Mouse (Mus musculus) left cerebral cortex, postnatal 14 days (tissue): ENCODE results near the gene Eef1akmt4. TPM values are rescaled to one million over a fixed set of nuclear protein-coding genes. Genes with fewer than 3 reads are reported as not detected.
"Not testable (repeated sequence)": the region's sequence is repeated elsewhere in the genome, so short reads cannot be mapped to it uniquely, and the experiment has no call there.

Experiments
- DNase-seq, 2 experiments: peaks; one replicate each; pipeline ENCODE4 v3.0.0; 2021 to 2022; ENCODE audit warnings: low spot score in 2 of 2, mixed read lengths in 1 of 2
- intact Hi-C: fragments of 180-260 bp; cut with DNase I; formaldehyde crosslinking; loops from one replicate; pipeline ENCODE4 v1.15.1; 2025
- total RNA-seq, 2 experiments: library from RNA; stranded (reverse); gene quantifications; 2 replicates each; pipeline ENCODE4 v1.2.3; 2021

The Eef1akmt4 gene
- total RNA-seq, 2 experiments from 2014 or later: 1.6 to 2.6 TPM

DNA sequence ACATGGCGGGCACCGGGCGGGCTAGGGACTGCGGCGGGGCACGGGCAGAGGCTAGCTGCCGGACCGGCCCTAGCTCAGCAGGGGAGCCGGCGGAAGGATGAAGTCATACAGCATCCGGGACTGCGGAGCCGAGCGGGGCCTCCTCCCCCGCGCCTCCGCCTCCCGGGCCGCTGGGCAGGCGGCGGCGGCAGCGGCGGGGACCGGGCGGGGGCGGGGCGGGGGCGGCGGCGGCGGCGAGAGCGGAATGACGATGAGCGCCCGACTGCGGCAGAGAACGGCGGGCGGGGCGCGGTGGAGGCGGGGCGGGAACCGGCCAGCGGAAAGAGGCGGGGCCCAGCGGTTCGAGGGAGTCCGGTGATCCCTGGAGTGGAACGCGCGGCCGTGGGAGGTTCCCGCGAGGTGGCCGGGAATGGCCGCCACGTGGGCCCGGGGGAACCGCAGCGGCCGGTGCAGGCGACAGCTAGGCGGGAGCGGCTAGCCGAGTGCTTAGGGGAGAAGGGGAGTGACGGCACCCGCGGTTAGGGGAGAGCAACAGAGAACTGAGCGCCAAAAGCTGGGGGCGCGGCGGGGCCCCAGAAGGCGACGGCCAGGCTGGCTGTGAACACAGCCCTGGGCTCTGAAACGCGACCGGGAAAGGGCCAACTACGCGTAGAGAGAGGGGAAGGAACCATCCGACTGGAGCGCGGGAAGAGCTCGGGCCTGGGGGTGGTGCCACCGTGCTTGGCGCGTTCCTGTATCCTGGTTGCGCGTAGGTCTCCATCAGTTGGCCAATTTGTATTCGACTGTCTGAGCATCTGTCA lies 10.0 kb downstream of the Eef1akmt4 start, which contains the start of gene Camk2n2:
TSS of gene Camk2n2 (minus strand) at position 97 of the 800 bp plus-strand sequence.
- intact Hi-C loops: no loop called here
- peak; percentile 24 to 47 for DNase-seq

DNA sequence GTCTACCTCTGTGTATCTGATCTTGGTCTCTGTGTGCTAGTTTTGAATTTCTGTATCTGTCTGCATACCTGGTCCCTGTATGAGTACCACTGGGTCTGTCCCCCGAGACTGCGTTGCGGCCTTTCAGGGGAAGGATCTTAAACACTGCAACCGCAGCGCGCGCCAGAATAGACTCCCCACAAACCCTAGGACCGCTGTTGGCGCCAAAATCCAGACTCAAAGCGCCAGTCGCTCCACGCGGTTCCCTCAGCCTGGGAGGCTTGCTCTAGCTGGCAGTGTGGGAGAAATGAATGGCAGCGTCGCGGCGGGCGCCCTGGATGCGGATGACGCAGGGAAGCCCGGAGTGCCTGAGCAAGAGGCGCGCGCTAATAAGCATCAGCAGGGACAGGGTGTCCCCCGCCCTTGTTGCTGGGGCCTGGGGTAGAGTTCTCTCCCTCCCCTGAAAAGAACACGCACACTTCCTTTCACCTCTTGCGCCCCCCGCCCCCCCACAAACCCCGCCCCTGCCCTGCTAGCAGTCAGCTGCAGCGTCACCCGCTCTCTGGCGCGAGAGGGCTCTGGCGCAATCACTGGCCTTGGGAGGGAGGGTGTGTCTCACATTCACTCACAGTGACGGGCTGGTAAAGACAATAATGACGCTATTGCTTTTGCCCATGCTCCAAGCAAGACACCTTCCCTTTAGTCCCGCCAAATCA lies 10.7 kb downstream of the Eef1akmt4 start:
- peak; percentile 74 to 75 for DNase-seq
- intact Hi-C loops: no loop called here

DNA sequence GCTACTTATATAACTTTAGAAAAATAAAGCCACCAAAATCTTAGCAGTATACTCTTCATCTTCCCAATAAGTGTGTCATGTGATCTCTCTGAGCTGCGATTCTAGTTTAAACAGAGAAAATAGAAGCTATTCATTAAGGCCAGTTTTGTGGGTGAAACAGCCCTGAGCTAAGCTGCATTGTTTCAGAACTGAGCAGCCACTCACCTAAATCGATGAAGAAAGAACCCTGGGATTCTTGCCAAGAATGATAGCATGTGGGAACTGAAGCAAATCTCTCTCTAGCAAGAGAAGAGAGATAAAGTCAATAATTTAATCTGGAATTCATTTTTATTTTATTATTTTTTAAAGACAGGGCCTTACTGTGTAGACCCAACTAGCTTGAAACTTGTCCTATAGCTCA lies 11.8 kb downstream of the Eef1akmt4 start:
- intact Hi-C loops: no loop called here
- DNase-seq: no peak

DNA sequence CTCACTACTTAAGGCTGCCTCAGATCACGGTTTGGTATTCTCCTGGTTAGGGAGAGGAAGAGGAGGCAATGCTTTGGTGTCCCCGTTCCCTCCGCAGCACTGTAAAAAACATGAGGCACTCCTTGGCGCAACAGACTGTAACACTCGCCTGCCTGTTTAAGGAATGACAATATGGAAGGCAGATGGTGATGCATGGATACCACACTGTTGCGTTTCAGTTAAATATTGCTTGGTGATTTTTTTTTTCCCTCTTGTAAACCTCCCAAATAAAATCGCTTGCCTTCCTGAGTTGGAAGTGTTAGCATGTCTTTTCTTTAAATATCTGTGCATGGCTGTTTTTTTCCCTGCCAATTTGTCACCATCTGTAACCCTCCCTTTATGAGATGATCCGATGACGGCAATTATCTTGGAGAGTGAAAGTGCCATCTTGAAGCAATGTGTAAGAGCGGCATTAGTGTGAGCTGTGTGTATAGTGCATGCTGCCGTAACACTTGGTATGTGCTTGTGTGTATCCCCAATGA lies 17.5 kb downstream of the Eef1akmt4 start:
- intact Hi-C loops: no loop called here
- DNase-seq: peak; percentile 47 to 60

DNA sequence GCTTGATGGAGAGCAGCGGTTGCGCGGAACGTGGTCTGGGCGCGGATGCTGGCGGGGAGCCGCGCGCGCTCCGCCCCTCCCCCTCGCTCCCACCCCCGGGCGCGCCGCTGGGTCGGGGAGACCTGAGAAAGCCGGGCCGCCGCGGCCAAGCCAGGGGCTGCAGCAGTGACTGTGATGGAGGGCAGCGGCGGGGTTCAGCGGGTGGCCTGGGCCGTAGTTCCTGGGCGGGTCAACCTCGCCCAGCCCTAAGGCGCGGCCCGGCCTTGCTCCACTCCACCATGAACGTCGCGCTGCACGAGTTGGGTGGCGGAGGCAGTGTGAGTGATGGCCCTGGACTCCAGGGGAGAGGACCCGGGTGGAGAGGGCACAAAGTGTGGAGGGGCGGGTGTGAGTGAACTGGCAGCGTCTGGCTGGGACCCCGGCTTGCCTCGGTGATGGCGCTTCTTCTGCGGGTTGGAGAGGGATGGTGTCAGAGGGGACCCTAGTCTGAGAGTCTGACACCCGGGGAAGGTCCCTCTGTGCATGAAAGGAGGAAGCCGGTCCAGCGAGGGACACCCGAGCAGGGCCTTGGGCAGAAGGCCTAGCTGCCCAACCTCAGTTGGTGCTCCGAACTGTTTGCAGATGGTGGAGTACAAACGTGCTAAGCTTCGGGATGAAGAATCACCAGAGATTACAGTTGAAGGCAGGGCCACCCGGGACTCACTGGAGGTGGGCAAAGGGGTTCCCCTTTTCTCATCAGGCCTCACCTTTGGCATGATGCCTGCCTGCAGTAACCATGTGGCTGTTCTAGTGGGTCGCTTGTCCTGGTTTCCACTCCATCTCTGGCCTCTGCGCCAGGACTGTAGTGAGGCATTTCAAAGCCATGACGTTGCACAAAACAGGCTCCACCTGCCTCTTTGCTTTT lies 18.6 kb downstream of the Eef1akmt4 start, which contains the start of gene Ece2:
TSS of gene Ece2 (plus strand) at position 98 of the 904 bp plus-strand sequence.
- DNase-seq: peak in 1 of 2 experiments; percentile 30
- intact Hi-C loops: no loop called here

DNA sequence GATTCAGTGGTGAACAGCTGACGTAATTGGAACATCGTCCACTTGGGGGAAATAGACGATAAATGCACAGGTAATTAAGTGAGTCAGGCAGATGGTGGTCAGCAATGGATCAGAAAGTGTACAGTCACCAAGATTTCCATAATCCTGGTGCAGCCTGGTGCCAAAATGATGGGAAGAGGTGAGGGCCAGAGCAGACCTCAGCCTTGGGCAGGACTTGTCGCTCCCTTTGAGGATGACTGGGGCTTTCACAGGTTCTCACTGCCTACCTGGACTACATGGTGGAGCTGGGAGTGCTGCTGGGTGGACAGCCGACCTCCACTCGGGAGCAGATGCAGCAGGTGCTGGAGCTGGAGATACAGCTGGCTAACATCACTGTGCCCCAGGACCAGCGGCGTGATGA lies 26.0 kb downstream of the Eef1akmt4 start:
- intact Hi-C loops: no loop called here
- DNase-seq: no peak

DNA sequence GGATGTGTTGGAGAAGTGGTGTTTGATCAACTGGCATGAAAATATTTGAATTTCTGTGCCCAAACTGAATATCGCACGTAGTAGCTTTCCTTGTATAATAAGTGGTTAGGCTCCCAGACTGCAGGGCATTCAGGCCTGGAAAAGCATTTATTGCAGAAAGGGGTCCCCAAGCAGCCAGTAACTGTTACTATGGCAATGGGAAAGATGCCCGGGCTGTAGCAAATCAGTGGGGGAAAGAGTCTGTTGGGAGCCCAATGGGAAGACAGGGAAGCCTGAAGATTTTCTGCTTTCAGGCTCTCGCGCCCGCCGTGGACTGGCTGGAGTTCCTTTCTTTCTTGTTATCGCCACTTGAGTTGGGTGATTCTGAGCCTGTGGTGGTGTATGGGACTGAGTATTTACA lies 27.0 kb downstream of the Eef1akmt4 start:
- intact Hi-C loops: no loop called here

DNA sequence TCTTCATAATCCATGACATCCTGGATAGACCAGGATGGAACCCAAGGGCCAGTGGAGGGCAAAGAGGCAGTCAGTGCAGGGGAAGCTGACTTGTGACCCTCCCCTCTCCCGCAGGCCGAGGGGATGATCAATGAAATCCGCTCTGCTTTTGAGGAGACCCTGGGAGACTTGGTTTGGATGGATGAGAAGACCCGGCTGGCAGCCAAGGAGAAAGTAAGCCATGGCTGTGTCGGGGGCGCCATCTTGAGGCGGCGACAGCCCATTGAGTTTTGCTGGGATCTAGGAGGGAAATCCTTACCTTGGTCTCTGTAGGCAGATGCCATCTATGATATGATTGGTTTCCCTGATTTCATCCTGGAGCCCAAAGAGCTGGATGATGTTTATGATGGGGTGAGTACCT lies 30.8 kb downstream of the Eef1akmt4 start:
- peak; percentile 83 to 84 for DNase-seq
- intact Hi-C loops: loop anchor here (5.0 kb wide), 2 partner anchors 125 to 145 kb away; partner anchors contain the start of genes Dvl3 and Eif2b5

More for the DNA sequence above, 27.0 kb downstream of the Eef1akmt4 start:
- DNase-seq: peak; percentile 69

DNA sequence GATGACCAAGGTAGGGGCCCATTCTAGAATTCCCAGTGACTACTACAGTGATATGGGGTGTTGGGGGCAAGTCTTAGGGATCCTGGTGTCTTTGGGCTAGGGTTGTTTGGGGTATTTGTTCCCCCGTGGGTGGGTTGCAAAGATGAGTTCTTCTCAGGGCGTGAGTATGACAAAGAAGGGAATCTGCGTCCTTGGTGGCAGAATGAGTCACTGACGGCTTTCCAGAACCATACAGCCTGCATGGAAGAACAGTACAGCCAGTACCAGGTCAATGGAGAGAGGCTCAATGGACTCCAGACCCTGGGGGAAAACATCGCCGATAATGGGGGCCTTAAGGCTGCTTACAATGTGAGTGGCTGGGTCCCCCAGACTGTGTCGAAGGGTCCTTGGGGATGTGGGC lies 32.5 kb downstream of the Eef1akmt4 start:
- intact Hi-C loops: loop anchor here (5.0 kb wide), 2 partner anchors 127 to 147 kb away; partner anchors contain the start of genes Dvl3 and Eif2b5
- DNase-seq: no peak

DNA sequence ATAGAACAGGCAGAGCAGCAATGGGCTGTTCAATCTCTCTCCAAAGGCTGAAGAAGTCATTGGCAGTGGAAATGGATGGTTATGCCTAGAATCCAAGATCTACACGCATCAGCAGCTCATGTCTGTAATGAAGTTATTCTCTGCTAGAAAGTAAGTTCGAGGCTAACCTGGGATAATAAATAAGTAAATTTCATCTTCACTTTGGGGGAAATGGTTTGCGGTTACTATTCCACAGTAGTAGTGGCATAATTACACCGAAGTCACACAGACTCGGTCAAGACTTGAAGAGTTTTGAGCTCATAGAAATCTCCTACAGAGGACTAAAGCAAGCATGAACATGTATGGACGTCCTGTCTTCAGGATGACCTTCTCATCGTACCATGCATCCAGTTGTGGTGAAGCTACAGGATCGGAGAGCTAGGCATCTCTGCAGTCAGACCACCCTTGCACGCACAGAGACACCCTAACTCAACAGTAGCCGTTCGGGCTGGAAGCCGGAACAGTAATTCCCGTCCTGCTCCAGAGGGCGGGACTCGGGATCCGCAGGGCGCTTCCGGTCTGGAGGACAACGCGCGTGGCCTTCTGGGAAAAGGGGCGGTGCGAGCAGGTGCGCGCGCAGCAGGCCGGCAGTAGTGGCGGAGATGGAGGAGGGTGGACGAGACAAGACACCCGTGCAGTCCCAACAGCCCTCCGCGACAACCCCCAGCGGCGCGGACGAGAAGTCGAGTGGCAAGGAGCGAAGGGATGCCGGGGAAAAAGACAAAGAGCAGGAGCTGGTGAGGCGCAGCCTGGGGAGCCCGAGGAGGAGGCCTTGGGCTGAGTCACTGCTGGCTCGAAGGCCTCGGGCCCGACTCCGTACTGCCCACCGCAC lies 39.9 kb downstream of the Eef1akmt4 start, which contains the start of gene Psmd2:
TSS of gene Psmd2 (plus strand) at position 577 of the 871 bp plus-strand sequence.
- intact Hi-C loops: loop anchor here (5.0 kb wide), 1 partner anchor 39 kb away; the partner anchor contains the start of genes Alg3, Eef1akmt4 and Gm49333
- DNase-seq: peak; percentile 95 to 98

DNA sequence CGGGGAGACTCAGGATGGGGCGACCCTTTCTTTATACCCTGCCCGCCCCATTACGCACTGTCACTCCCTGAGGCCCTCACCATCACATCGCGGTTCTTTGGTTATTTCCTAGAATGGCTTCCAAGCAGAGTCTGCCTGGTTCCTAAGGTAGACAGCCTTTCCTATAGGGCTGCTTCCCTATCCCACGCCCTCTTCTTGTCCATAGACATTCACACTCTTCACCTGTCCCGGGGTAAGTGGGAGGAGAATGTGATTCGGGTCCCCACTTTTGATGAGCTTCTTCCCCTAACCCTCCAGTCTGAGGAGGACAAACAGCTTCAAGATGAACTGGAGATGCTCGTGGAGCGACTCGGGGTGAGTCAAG lies 40.5 kb downstream of the Eef1akmt4 start:
- intact Hi-C loops: loop anchor here (5.0 kb wide), 1 partner anchor 40 kb away; the partner anchor contains the start of genes Alg3, Eef1akmt4 and Gm49333
- DNase-seq: no peak

DNA sequence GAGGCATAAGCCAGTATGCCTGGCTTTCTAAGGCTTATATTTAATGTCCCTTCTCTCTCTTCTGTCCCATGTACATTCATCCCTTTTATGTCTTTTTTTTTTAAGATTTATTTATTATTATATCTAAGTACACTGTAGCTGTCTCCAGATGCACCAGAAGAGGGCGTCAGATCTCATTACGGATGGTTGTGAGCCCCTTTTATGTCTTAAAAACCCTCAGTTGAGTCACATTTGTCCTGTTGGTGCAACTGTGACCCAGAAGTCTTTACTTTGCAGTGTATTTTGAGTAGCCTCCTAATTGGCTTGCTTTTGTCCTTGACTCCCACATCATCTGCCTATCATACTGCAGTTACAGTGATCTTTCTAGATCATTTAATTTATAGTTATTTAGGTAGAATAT lies 41.9 kb downstream of the Eef1akmt4 start:
- DNase-seq: no peak
- intact Hi-C loops: loop anchor here (5.0 kb wide), 1 partner anchor 41 kb away; the partner anchor contains the start of genes Alg3, Eef1akmt4 and Gm49333

DNA sequence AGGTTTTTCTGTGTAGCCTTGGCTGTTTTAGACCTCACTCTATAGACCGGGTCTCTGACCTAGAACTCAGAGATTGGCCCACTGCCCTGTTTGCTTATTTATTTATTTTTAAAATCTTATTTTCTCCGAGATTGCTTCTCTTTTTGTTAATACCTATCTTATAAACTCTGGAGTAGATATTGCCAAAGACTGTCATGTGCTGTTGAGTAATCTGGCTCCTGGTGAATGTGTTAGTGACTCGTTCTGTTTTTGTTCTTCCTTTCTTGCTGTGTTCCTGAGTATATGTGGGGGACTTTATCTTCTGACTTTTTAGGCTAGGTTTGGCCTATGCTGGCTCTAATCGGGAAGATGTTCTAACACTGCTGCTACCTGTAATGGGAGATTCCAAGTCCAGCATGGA lies 46.3 kb downstream of the Eef1akmt4 start:
- intact Hi-C loops: no loop called here
- DNase-seq: no peak

DNA sequence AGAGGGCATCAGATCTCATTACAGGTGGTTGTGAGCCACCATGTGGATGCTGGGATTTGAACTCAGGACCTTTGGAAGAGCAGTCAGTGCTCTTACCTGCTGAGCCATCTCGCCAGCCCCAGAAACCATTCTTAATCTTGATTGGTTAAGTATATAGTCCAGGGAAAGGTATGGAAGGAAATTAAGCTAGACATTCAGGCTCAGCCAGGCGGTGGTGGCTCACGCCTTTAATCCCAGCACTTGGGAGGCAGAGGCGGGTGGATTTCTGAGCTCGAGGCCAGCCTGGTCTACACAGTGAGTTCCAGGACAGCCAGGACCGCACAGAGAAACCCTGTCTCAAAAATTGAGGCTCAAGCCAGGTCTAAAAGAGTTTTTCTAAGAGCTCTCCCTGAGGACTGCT lies 56.6 kb downstream of the Eef1akmt4 start, which contains the start of gene Eif4g1:
TSS of gene Eif4g1 (plus strand) at position 301 of the 400 bp plus-strand sequence.
- intact Hi-C loops: not testable (repeated sequence)

More for the DNA sequence above, 56.6 kb downstream of the Eef1akmt4 start, which contains the start of gene Eif4g1:
- DNase-seq: not testable (repeated sequence)
